Mouse (Mus musculus) olfactory bulb, adult 2 months (tissue): Measurements from ENCODE around the gene Dpf3.

Experiments
- CTCF ChIP-seq: fragments of 200-500 bp; IDR thresholded peaks from 2 replicates; pipeline ENCODE4 v1.5.1; 2012; ENCODE audit warnings: low read depth, mild to moderate bottlenecking, low read length, moderate library complexity; ENCODE audit not compliant: insufficient read depth
- POLR2A ChIP-seq: fragments of 200-500 bp; IDR thresholded peaks from 2 replicates; pipeline ENCODE4 v1.6.1; 2012; ENCODE audit warnings: mild to moderate bottlenecking, low read depth, low read length, moderate library complexity; ENCODE audit not compliant: insufficient read depth

DNA sequence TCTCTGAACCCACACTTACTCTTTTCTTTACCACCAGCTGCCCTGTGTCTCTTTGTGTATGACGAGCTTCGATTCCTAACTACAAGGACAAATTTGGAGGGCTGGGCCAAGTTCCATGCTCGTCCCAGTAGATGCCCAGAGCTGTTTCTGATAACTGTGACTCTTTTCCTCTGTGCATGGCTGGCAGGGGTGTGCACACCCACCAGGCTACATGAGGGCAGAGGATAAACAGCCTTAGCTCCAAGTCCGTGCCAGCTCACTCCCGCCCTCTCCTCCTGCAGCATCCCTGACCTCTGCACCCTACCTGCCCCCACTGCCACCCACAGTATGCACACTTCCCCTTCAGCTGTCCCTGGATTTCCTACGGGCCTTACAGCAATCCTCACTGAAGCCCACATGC lies 41.9 kb downstream of the Dpf3 start:
- TF ChIP-seq POLR2A (no peak), CTCF (no peak)
